Mouse (Mus musculus) embryonic facial prominence, embryonic 13.5 days (tissue): ENCODE measurements around the gene Gm13277. TPM values are rescaled to one million over a fixed set of nuclear protein-coding genes. Genes with fewer than 3 reads are reported as not detected.

Source experiments
- polyA plus RNA-seq: library from polyadenylated mRNA; unstranded; fragments of >200 nt; fragmentation: Nextera tagmentation; extraction: Ambion mirVana; gene quantifications from 2 replicates; pipeline ENCODE4 v1.2.1, GENCODE M21; 2015

Gm13277 gene
- polyA plus RNA-seq, 1 experiment from 2014 or later, result not detected

Other genes starting within 250 kb of the Gm13277 start
- gene Ifna15, start 230.4 kb upstream of the Gm13277 start, polyA plus RNA-seq, result not detected in 2 replicates
- not detected in 2 replicates for gene Ifna14, start 216.8 kb upstream of the Gm13277 start, polyA plus RNA-seq
- gene Ifna9, start 196.2 kb upstream of the Gm13277 start, polyA plus RNA-seq, result not detected in 2 replicates
- not detected in 2 replicates for gene Ifna12, start 185.3 kb upstream of the Gm13277 start, polyA plus RNA-seq
- not detected in 2 replicates for gene C87499, start 154.2 kb upstream of the Gm13277 start, polyA plus RNA-seq
- gene Ifna13, start 144.2 kb upstream of the Gm13277 start, polyA plus RNA-seq, result not detected in 2 replicates
- gene Ifna16, start 111.7 kb upstream of the Gm13277 start, polyA plus RNA-seq, result not detected in 2 replicates
- gene Ifna2, start 104.7 kb upstream of the Gm13277 start, polyA plus RNA-seq, result not detected in 2 replicates
- gene Ifnab, start 97.3 kb upstream of the Gm13277 start, polyA plus RNA-seq, result not detected in 2 replicates
- 0.84 and 1.0 TPM in 2 replicates for gene Gm26566, start 66.8 kb upstream of the Gm13277 start, polyA plus RNA-seq
- 111 and 122 TPM in 2 replicates for gene Klhl9, start 66.2 kb upstream of the Gm13277 start, polyA plus RNA-seq
- not detected in 2 replicates for gene Gm13271, start 33.8 kb upstream of the Gm13277 start, polyA plus RNA-seq
- gene Gm13283, start 28.5 kb upstream of the Gm13277 start, polyA plus RNA-seq, result 0.22 and 0.63 TPM in 2 replicates
- gene Gm13290, start 14.8 kb upstream of the Gm13277 start, polyA plus RNA-seq, result 0.46 and 0.70 TPM in 2 replicates
- gene Gm13289, start 11.7 kb upstream of the Gm13277 start, polyA plus RNA-seq, result not detected in 2 replicates
- not detected in 2 replicates for gene Gm13272, start 8.8 kb upstream of the Gm13277 start, polyA plus RNA-seq
- not detected in 2 replicates for gene Ifnz, start 6.5 kb upstream of the Gm13277 start, polyA plus RNA-seq
- not detected in 2 replicates for gene Gm13276, start 2.9 kb upstream of the Gm13277 start, polyA plus RNA-seq
- not detected in 2 replicates for gene Gm13278, start 2.9 kb downstream of the Gm13277 start, polyA plus RNA-seq
- not detected in 2 replicates for gene Gm13275, start 5.9 kb downstream of the Gm13277 start, polyA plus RNA-seq
- gene Gm13279, start 8.8 kb downstream of the Gm13277 start, polyA plus RNA-seq, result not detected in 2 replicates
- gene Gm13285, start 11.0 kb downstream of the Gm13277 start, polyA plus RNA-seq, result 0.58 and 1.4 TPM in 2 replicates
- not detected in 2 replicates for gene Gm13287, start 14.6 kb downstream of the Gm13277 start, polyA plus RNA-seq
- 0.11 TPM in 1 of 2 replicates, not detected in the other for gene Gm13288, start 16.9 kb downstream of the Gm13277 start, polyA plus RNA-seq
- gene Ifna7, start 27.6 kb downstream of the Gm13277 start, polyA plus RNA-seq, result not detected in 2 replicates
- not detected in 2 replicates for gene Ifna11, start 31.3 kb downstream of the Gm13277 start, polyA plus RNA-seq
- gene Ifna6, start 38.8 kb downstream of the Gm13277 start, polyA plus RNA-seq, result not detected in 2 replicates
- not detected in 2 replicates for gene Ifna5, start 46.9 kb downstream of the Gm13277 start, polyA plus RNA-seq
- not detected in 2 replicates for gene Ifna4, start 53.2 kb downstream of the Gm13277 start, polyA plus RNA-seq
- not detected in 2 replicates for gene Ifna1, start 61.5 kb downstream of the Gm13277 start, polyA plus RNA-seq
- not detected in 2 replicates for gene Ifne, start 91.6 kb downstream of the Gm13277 start, polyA plus RNA-seq